Mouse (Mus musculus) ES-Bruce4 (cell line): Measurements from ENCODE around the gene Fdx1l.

ENCODE experiments used
- CTCF ChIP-seq: IDR thresholded peaks from one replicate; pipeline ENCODE4 v1.8.1; 2011; ENCODE audit warnings: low read depth, low read length
- EP300 ChIP-seq: IDR thresholded peaks from 2 replicates; pipeline ENCODE4 v1.6.1; 2011; ENCODE audit warnings: low read depth, low read length; ENCODE audit not compliant: insufficient read depth
- POLR2A ChIP-seq: IDR thresholded peaks from one replicate; pipeline ENCODE4 v1.8.1; 2011; ENCODE audit warnings: low read length; ENCODE audit not compliant: insufficient read depth

DNA sequence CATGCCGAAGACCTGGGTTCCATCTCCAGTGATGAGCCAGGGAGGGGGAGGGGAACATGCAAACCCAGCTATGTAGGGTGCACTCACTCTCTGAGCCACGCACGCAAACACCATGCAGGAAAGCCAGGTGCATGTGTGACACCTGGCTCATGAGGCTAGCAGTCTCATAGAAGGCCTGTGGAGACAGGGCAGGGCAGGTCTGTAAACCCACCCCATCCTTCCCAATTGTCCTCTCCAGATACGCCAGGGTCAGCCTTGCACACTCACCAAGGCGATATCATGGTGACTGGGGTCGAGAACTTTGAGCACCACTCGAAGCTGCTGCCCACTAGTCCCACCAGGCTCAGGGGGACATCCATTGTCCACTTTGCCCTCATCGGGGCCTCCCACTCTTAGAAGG lies 41.7 kb upstream of the Fdx1l start:
- TF ChIP-seq CTCF (no peak), EP300 (no peak), POLR2A (no peak)
